Mouse (Mus musculus): Measurements from ENCODE around the gene Tmcc3.

Tmcc3 gene

GRCm38 (mm10) chr10:94311511-94312006, at the start of gene Tmcc3:
TSS of gene Tmcc3 (plus strand) at chr10:94311949.
- no peak for DNase-seq (ENCODE audit: extremely low spot score, low read depth, low spot score)

- no peak for DNase-seq (ENCODE audit: extremely low spot score, low read depth, low spot score)
These were observed 49.1 kb upstream of the Tmcc3 start for GRCm38 (mm10) chr10:94262646-94263045.

DNA sequence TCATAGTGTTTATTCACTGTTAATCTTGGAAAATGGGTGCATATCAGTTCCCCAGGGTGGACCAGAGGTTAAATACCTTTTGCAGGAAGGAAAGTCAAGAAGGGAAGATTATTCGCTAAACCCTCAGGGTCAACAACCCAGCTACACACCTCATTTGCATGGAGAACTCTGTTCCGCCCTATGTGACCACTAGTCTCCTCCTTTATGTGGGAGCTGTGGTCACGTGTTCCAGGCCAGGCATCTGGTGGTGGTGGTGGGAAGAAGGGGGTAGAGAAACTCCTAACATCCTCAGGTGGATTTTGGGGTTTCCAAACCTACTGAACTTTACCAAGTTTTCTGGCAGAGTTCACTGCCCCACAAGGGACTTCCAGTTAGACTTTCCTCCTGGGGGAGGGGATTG, 48.5 kb upstream of the Tmcc3 start:
- no peak for DNase-seq (ENCODE audit: extremely low spot score, low read depth, low spot score)

GRCm38 (mm10) chr10:94265656-94266542, 45.9 kb upstream of the Tmcc3 start:
- DNase-seq (ENCODE audit: extremely low spot score, low read depth, low spot score), result no peak

DNA sequence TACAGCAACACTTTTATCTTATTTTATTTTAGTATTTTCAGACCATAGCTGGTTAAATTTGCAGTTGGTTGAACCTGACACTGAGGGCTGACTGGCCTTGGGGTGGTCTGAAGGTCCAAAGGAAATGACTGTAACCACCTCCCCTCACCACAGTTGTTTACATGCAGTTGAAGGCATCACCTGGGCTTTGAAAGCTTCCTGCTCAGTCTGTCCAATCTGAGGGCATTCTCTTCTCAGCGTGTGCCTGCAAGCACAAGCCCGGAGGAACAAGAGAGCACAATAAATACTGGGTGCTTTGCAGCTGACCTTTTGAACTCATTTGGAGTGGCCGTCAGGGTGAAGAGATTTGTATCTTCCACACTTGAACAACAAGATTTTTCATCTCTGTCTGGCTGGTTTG, 36.4 kb upstream of the Tmcc3 start:
- DNase-seq (ENCODE audit: extremely low spot score, low read depth, low spot score), result no peak

DNA sequence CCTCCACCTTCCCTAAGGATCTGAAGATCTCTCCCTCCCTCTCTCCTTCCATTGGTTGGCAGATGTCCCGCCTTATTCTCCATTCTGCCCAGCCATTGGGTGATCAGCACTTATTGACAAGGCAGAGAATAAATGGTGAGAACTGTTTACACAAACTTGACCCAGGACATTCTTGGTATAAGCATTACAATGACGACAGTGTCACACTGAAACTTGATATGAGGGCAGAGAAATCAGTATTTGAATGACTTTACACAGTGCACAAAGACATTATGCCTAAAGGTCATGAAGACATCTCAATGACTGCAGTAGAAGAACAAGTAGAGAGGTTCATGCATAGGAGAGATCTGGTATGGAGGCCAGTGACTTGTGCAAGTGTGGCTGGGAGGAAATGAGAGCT, 35.2 kb upstream of the Tmcc3 start:
- DNase-seq (ENCODE audit: extremely low spot score, low read depth, low spot score), result no peak

DNA sequence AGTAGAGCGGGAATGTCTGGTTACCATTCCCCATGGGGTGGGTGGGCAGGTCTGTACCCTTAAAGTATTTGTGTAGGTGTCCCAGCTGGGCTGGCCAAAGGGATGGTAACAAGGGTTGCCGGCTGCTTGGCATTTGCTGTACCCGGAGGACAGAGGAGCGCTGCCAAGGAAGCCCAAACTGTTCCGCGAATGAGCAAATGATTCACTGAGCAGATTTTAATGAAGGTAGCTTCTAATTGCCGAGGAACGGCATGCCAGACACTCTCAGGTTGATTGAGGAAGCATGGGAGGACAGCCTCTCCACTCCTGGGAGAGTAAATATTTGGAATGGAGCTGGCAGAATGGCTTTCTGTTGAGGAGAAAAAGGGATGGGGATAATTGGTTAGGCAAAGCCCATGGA, 29.6 kb upstream of the Tmcc3 start:
- DNase-seq (ENCODE audit: extremely low spot score, low read depth, low spot score), result no peak

- DNase-seq (ENCODE audit: extremely low spot score, low read depth, low spot score), result no peak
These were observed 29.0 kb upstream of the Tmcc3 start for GRCm38 (mm10) chr10:94282797-94283196.

- no peak for DNase-seq (ENCODE audit: extremely low spot score, low read depth, low spot score)
These were observed 17.3 kb upstream of the Tmcc3 start for GRCm38 (mm10) chr10:94294437-94294836.

DNA sequence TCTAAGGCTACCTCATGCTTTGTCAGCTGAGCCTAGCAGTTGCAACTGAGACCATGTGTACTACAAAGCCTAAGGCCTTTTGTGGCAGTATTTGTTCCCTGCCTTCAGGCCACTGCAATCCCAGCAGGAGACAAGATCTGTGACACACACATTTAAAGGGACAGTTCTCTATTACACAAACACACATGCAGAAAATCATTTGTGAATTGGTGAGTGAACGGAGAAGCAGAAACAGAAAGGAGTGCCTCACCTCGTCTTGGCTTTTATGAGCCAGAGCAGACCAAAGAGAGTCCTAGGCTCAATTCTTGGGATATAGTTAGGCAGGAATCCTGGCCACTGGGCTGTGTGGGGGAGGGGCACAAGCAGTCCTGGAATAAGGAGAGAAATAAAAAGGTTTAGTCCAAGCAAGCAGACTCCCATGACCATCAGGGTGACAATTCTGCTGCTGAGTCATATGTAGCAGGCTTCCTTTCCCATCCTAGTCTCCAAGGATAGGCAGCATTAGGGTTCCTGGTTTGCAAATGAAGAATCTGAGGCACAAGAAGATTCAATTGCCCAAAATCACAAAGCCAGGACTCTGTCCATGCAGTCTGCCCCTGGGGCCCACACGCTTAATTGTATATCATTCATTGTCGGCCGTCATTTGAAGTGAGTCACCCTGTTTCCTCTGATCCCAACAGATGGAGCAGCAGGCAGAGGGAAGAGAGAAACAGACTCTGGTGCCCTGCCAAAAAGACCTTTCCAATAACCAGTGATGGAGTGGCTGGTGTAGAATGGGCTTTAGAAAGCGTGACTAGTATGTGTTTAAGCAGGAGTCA, 16.6 kb upstream of the Tmcc3 start:
- DNase-seq (ENCODE audit: extremely low spot score, low read depth, low spot score), result no peak

- no peak for DNase-seq (ENCODE audit: extremely low spot score, low read depth, low spot score)
These were observed 15.7 kb upstream of the Tmcc3 start for GRCm38 (mm10) chr10:94295923-94296605.

- no peak for DNase-seq (ENCODE audit: extremely low spot score, low read depth, low spot score)
These were observed 13.3 kb upstream of the Tmcc3 start, which contains the start of gene Gm4792 for GRCm38 (mm10) chr10:94298471-94298870. TSS of gene Gm4792 (minus strand) at chr10:94298703.

GRCm38 (mm10) chr10:94299301-94299700, 12.4 kb upstream of the Tmcc3 start:
- no peak for DNase-seq (ENCODE audit: extremely low spot score, low read depth, low spot score)

- DNase-seq (ENCODE audit: extremely low spot score, low read depth, low spot score), result no peak
These were observed 7.6 kb upstream of the Tmcc3 start for GRCm38 (mm10) chr10:94304064-94304657.

GRCm38 (mm10) chr10:94305526-94305925, 6.2 kb upstream of the Tmcc3 start:
- DNase-seq (ENCODE audit: extremely low spot score, low read depth, low spot score), result peak; percentile 63

GRCm38 (mm10) chr10:94310499-94311267, 1.1 kb upstream of the Tmcc3 start:
- DNase-seq (ENCODE audit: extremely low spot score, low read depth, low spot score), result no peak

GRCm38 (mm10) chr10:94312007-94312715, 412 bp downstream of the Tmcc3 start:
- DNase-seq (ENCODE audit: extremely low spot score, low read depth, low spot score), result no peak

- no peak for DNase-seq (ENCODE audit: extremely low spot score, low read depth, low spot score)
These were observed 1.4 kb downstream of the Tmcc3 start for GRCm38 (mm10) chr10:94313146-94313545.

- DNase-seq (ENCODE audit: extremely low spot score, low read depth, low spot score), result no peak
These were observed 6.8 kb downstream of the Tmcc3 start for GRCm38 (mm10) chr10:94318574-94318973.
